Mouse (Mus musculus) layer of hippocampus, adult 11-12 months (tissue): ENCODE measurements around the gene Gria3.

Source experiments
- DNase-seq: peaks from one replicate; pipeline ENCODE4 v3.0.0; 2022; ENCODE audit warnings: low spot score

Gria3 gene

GRCm38 (mm10) chrX:41400058-41400904 is at the start of gene Gria3:
TSS of gene Gria3 (plus strand) at chrX:41400854.
- DNase-seq = peak; percentile 33

GRCm38 (mm10) chrX:41387086-41387485 is 13.6 kb upstream of the Gria3 start:
- DNase-seq = no peak

GRCm38 (mm10) chrX:41389079-41389478 is 11.6 kb upstream of the Gria3 start:
- DNase-seq = no peak

DNA sequence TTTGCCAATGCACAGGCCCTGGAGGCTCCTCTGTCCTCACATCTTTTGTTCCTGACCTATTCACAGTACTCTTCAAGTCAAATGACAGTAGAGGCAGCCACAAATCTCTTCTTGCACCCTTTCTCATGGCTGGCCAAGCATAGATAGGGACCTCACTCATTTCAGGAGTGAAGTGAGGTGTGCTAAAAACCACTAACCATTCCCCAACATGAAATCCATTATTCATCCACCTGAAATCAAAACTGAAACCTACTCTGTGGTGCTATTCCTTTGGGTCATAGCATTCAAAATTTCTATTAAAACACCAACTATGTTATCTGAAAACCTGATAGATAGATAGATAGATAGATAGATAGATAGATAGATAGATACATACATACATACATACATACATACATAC is 2.2 kb upstream of the Gria3 start:
- no peak for DNase-seq

DNA sequence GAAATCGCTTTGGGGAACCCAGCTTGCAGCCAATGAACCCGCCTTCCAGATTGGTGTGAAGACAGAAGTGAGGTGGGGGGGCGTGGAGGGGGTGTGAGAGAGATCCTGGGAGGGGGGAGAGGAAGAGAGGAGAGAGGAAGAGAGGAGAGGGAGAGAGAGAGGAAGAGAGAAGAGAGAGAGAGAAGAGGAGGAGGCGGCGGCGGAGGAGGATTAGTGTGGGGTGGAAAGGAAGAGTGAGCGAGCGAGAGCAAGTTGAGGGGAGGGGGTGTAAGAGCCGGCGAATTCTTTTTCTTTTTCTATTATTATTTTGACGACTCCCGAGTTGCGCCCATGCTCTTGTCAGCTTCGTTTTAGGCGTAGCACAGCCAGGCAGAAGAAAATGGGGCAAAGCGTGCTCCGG is 532 bp downstream of the Gria3 start:
- no peak for DNase-seq

DNA sequence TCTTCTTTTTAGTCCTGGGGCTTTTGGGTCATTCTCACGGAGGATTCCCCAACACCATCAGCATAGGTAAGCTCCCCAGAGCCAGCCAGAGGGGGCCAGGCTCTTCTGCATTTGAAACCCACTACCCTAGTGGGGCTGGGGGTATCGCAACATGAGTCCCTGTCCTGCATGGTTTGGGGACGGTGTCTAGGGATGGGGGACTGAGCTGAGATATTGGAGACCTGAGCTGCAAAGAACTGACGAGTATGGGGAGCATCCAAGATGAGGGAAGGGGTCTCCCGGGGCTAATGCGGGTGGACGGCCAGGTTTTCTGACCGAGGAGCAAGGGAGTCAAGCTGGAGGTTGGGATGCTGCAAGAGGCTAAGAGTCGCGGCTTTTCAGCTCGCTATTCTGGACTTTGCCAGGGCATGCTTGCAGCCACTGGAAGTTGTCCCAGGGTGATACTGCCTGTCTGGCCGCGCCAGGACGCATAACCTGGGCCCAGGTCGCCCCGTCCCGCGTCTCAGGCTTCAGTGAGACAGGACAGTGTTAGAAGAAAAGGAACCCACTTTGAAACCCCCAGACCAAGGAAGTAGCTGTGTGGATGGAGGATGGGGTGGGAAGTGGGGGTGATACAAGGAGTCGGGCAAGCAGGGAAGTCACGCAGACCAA is 1.1 kb downstream of the Gria3 start:
- DNase-seq = no peak

GRCm38 (mm10) chrX:41402656-41403055 is 2.0 kb downstream of the Gria3 start:
- DNase-seq = no peak

DNA sequence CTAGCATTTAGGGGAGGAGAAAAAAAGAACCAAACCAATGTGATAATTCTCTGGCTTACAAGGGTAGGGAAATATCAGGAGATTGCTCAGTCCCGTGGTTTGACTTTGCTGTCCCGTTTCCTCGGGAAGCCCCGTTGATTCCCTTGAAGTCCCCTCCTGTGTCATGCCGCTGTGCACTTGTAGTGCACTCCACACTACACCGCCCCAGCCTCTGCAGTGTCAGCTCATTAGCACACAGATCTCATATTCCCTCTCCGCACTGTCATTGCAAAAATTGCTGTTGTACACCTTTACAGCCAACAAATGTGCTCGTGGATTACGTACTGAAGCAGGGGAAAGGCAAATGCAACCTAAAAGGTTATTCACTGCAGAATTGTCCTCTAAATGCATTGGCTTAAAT is 5.6 kb downstream of the Gria3 start:
- DNase-seq = no peak

- DNase-seq = no peak
These were observed 9.1 kb downstream of the Gria3 start for GRCm38 (mm10) chrX:41409791-41410190.

- peak; percentile 39 for DNase-seq
These were observed 25.0 kb downstream of the Gria3 start for GRCm38 (mm10) chrX:41425651-41426050.

GRCm38 (mm10) chrX:41428011-41428410 is 27.4 kb downstream of the Gria3 start:
- no peak for DNase-seq

- no peak for DNase-seq
These were observed 34.9 kb downstream of the Gria3 start for GRCm38 (mm10) chrX:41435541-41435940.

DNA sequence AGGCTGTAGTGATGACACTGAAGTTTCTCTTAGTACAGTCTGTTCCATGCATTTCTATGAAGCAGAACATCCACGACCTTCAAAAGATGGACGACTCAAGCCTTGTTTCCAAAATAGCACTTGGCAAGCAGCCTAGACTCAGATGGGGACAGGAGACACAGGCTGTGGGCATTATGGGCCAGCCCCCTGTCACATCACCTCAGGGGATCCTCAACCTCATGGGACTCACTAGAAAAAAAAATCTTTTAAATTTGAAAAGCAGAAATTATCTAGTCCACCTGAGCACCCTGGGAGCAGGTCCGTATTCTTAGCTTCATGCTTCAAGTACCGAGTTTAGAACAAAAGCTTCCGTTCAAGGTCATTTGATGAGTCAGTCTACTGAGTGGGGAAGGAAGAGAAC is 38.2 kb downstream of the Gria3 start:
- no peak for DNase-seq

DNA sequence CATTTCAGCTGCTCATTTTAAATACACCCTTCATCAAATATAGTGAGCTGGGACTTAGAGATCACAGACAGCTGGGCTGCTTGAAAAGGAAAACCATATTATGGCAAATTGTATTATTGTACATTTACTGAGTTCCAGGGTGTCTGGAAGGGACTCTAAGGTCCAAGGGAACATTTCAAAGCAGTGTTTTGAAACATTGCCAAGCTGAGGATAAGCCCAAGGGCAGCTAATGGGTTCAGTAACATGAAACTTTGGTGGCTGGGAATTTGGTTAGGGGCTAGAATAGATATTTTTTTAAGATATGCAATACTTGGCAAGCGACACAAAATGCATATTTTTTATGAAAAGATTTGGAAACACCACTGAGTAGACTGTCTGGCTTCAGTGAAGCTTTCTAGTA is 48.2 kb downstream of the Gria3 start:
- DNase-seq = no peak

DNA sequence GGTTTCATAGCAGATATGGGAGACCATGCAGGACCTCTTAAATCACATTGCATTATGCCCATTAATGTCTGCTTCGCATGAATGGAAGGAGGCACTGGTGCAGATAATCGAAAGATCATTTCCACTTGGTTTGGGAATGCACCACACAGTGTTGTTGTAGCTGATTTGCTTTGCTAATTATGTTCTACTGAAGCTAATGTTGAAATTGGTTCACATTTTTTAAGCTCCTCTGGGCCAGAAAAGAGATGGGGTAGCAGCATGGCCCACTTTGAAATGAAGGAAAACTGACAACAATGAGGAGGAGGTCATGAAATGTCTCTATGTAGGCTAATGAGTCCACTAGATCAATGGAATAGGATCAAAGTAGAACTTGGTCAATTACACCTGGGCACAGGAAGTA is 76.8 kb downstream of the Gria3 start:
- DNase-seq = no peak

DNA sequence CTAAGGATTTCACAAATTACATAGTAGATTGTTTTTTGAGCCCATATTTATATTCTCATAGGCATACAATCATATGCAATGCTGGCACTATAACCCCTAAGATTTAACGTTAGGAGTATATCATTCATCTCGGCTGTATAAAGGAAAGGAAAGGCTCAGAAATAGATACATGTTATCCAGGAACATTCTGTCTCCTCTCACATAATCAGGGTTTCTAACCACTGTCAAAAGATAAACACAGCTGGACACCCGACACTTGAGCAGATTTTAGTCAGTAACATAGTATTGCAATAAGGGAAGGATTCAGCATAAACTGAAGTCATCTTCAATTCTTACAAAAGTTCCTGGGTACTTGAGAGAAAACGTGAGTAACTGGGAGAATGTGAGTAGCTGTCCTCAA is 95.9 kb downstream of the Gria3 start:
- no peak for DNase-seq

DNA sequence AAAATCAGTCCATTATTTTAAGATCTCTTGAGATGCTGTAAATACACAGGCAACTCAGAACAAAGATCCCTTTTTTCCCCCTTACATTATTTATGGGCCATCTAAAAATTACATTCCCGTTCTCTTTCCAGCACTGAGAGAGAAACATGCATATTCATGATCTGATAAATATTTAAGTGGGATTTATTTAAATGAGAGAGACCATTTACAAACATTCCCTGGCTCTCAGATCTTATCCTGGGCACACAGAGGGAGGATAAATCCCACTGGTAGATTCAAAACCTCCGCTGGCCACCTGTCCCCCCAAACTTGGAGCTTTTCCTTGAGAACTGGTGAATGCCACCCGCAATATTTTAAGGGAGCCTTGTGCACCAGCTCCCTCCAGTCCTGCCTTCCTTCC is 104.7 kb downstream of the Gria3 start:
- no peak for DNase-seq

DNA sequence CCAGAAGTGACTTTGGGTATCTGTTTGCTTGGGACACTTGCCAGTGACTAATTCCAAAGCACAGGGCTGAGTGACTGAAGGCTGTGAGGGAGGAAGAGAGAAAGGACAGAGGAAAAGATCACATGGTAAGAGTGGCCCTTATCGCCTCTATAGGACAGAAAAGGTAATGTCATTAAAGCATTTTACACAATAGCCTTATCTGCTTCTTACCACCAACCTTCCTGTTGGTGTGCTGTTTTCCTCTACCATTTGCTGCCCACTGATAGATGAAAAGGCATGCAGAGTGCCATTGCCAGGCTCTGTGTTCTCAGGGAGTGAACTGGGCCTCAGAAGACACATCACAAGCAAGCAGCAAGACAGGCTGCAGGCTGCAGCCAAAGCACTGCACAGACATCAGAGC is 107.3 kb downstream of the Gria3 start:
- DNase-seq = no peak

DNA sequence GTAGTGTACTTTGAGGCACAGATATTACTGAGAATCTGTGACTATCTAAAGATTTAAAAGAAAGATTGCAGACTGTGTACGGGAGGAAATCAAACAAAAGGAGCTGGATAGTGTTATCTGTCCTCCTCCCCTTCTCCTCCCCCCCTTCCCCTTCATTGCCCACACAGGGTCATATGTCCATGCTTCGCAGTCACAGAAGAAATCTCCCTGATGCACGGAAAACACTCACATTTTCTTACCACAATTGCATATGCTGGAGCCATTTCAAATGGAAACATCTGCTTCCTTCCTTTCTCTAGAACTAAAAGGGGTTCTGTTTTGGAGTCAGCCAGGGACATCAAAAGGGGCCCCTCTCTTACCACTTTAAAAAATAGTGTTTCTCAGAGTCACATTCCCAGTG is 114.3 kb downstream of the Gria3 start:
- DNase-seq = no peak

- no peak for DNase-seq
These were observed 131.9 kb downstream of the Gria3 start for GRCm38 (mm10) chrX:41532511-41532910.

- no peak for DNase-seq
These were observed 135.2 kb downstream of the Gria3 start for GRCm38 (mm10) chrX:41535886-41536285.

- DNase-seq = no peak
These were observed 161.8 kb downstream of the Gria3 start for GRCm38 (mm10) chrX:41562296-41563060.

DNA sequence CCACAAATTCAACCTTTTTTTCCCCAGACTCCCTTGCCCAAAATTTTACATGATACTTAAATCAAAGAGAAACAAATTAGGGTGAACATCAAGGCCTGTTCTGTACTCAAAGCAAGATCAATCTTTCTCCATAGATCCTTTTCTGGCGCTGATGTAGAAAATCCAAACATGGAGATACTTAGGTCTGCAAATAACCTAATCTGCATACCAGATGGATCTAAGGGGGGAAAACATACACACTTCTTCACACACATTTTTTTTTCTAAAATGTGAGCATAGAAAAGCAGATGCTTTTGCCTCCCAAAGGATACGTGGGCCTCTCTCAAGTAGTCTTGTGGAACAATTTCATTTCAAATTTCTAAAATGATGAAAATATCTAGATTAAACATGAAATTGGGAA is 164.2 kb downstream of the Gria3 start:
- no peak for DNase-seq
